Mouse (Mus musculus) bone marrow, adult 2 months (tissue): ENCODE results near the gene Lrrk1.

ENCODE experiments used
- CTCF ChIP-seq: fragments of 200-500 bp; IDR thresholded peaks from 2 replicates; pipeline ENCODE4 v1.5.1; 2011; ENCODE audit warnings: low read length, control low read depth; ENCODE audit not compliant: control insufficient read depth, insufficient read depth
- POLR2A ChIP-seq: fragments of 200-500 bp; IDR thresholded peaks from 2 replicates; pipeline ENCODE4 v1.6.1; 2011; ENCODE audit warnings: low read depth, mild to moderate bottlenecking, control low read depth, low read length, borderline replicate concordance; ENCODE audit not compliant: control insufficient read depth

DNA sequence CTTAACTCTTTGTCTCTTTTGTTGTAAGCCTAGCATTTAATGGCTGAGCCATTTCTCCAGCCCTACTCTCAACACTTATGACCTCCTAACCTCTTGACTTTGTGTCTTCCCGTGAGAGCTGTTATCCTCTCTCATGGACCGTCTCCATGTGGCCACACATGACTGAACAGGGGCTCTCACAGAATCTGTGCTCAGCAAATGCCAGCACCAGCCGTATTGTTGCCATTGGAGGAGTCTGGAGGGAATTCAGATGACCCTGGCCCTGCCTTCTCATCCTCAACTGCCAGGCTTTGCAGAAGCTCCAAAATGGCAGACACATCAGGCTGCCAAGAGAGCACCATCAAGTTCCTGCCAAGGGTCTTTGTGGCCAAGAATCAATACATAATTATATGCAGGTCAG lies 9.1 kb upstream of the Lrrk1 start:
- no peak for TF ChIP-seq CTCF
- TF ChIP-seq POLR2A = no peak
